Mouse (Mus musculus) T-cell, adult 66 days (primary cell): ENCODE measurements around the gene Acta2. TPM values are rescaled to one million over a fixed set of nuclear protein-coding genes. Genes with fewer than 3 reads are reported as not detected.

Experiments
- total RNA-seq, 2 experiments: library from RNA; stranded (reverse); gene quantifications; 3 replicates in 1 of 2; 4 replicates in 1 of 2; pipeline ENCODE4 v1.2.4; 2023

Gene Acta2
- total RNA-seq, result not detected

GRCm38 (mm10) chr19:34254880-34255681 lies at the start of gene Acta2:
TSS of gene Acta2 (minus strand) at chr19:34255590.

GRCm38 (mm10) chr19:34289948-34290789 lies 34.8 kb upstream of the Acta2 start, which contains the start of gene Fas:
TSS of gene Fas (plus strand) at chr19:34290666.

GRCm38 (mm10) chr19:34192008-34192963 lies 63.1 kb downstream of the Acta2 start, which contains the start of gene Stambpl1:
TSS of gene Stambpl1 (plus strand) at chr19:34192229.

Other genes starting within 250 kb of the Acta2 start
- not detected for gene Lipk, start 247.3 kb downstream of the Acta2 start, total RNA-seq
- not detected for gene Lipn, start 188.2 kb downstream of the Acta2 start, total RNA-seq
- gene Lipm, start 154.7 kb downstream of the Acta2 start, total RNA-seq, result not detected
- not detected for gene Ankrd22, start 89.5 kb downstream of the Acta2 start, total RNA-seq
- gene Stambpl1, start 63.4 kb downstream of the Acta2 start, total RNA-seq, result 10 to 100 TPM; 51.2 to 63.3 TPM
- gene Fas, start 35.1 kb upstream of the Acta2 start, total RNA-seq, result 10 to 100 TPM; 31.6 to 34.4 TPM
- not detected for gene Ch25h, start 219.6 kb upstream of the Acta2 start, total RNA-seq